Mouse (Mus musculus): ENCODE measurements around the gene Dmrtc1c2.
"Not testable (repeated sequence)": the region's sequence is repeated elsewhere in the genome, so short reads cannot be mapped to it uniquely, and the experiment has no call there.

Gene Dmrtc1c2

DNA sequence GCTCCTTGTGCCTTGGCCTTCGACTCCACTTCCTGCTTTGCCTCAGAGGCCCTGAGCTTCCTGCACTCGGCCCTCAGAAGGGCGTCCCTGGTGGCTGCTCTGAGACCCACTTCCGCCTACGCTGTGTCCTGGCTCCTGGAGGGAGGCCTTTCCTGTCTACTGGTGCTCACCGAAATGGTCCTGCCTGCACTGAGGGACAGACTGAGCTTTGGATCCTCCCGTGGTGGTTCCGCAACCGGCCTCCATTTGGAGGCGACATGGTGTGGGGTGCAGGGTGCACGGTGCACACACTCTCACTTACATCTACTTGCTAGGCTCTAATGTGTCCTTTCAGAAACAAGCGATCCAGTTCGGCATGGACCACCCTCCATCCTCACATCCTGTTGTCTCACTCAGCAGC lies at the start of gene Dmrtc1c2:
Gene Dmrtc1c2, minus strand, starts transcription at position 101 of the 400 bp plus-strand sequence.
- DNase-seq (ENCODE audit: low read depth, low spot score): not testable (repeated sequence)

DNA sequence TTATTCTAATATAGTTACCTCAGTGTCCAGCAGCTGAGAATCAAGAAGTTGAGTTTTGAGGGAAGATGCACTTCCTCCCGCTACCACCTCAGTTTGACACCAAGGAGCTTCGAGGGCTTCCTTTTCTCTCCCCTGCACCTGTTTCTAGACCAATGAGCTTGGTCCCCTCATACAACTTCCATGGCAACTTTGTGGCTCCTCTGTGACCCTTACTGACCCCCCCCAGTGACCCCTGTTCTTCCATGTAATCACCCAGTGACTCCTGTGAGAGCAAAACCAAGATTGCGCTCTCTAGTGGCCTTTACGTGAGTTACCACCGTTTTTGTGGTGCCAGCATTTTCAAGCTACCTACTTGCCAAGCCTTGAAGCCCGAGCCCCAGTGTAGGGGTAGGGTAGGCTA lies 13.5 kb upstream of the Dmrtc1c2 start, which contains the start of gene 1700031F05Rik:
Gene 1700031F05Rik, minus strand, starts transcription at position 101 of the 400 bp plus-strand sequence.
- DNase-seq (ENCODE audit: low read depth, low spot score): no peak

DNA sequence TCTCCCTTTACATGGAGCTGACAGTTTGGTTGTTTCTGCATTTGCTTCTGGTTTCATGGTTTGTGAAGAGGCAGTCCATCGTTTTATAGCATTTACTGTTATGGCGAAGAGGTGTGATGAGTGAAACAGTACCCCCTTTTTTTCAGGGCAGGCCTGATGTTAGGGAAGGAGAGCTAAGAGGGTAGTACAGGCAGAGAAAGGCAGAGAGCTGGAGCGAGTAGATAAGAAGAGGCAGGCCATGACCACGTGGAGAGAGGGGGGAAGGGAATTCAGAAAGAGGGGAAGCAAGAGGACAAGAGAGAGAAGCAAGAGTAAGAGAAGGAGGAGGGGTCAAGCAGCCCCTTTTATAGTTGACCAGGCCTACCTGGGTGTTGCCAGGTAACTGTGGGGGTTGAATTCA lies 42.1 kb downstream of the Dmrtc1c2 start:
- no peak for DNase-seq (ENCODE audit: low read depth, low spot score)

DNA sequence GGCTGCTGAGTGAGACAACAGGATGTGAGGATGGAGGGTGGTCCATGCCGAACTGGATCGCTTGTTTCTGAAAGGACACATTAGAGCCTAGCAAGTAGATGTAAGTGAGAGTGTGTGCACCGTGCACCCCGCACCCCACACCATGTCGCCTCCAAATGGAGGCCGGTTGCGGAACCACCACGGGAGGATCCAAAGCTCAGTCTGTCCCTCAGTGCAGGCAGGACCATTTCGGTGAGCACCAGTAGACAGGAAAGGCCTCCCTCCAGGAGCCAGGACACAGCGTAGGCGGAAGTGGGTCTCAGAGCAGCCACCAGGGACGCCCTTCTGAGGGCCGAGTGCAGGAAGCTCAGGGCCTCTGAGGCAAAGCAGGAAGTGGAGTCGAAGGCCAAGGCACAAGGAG lies 51.8 kb downstream of the Dmrtc1c2 start, which contains the start of gene Dmrtc1c1:
Gene Dmrtc1c1, plus strand, starts transcription at position 301 of the 400 bp plus-strand sequence.
- DNase-seq (ENCODE audit: low read depth, low spot score): not testable (repeated sequence)

Data from forelimb bud, embryonic 11.5 days (tissue).